Mouse (Mus musculus) limb, embryonic 12.5 days (tissue): ENCODE data around the gene Lin54. TPM values are rescaled to one million over a fixed set of nuclear protein-coding genes. Genes with fewer than 3 reads are reported as not detected.
"Not testable (repeated sequence)": the region's sequence is repeated elsewhere in the genome, so short reads cannot be mapped to it uniquely, and the experiment has no call there.

Experiments
- ATAC-seq: fragments of 200-750 bp; cut with Nextera tagmentation; 2 replicates; pipeline ENCODE4 v1.8.0; 2017; ENCODE audit warnings: low read depth, moderate TSS enrichment; ENCODE audit not compliant: insufficient number of reproducible peaks, insufficient read depth, low FRiP score, low TSS enrichment
- H3K27ac ChIP-seq: fragments of 300-500 bp; sonication (generic); 2 replicates; pipeline ENCODE4 v1.5.1; 2016; ENCODE audit warnings: mild to moderate bottlenecking, moderate library complexity
- H3K27me3 ChIP-seq: fragments of 300-500 bp; sonication (generic); 2 replicates; pipeline ENCODE4 v1.6.1; 2016; ENCODE audit warnings: mild to moderate bottlenecking, moderate library complexity
- H3K36me3 ChIP-seq: fragments of 300-500 bp; sonication (generic); 2 replicates; pipeline ENCODE4 v1.6.1; 2016; ENCODE audit warnings: mild to moderate bottlenecking, moderate library complexity
- H3K4me1 ChIP-seq: fragments of 300-500 bp; sonication (generic); replicated peaks from 2 replicates; pipeline ENCODE4 v1.6.1; 2016
- H3K4me2 ChIP-seq: fragments of 300-500 bp; sonication (generic); 2 replicates; pipeline ENCODE4 v1.6.1; 2016; ENCODE audit warnings: mild to moderate bottlenecking, moderate library complexity
- H3K4me3 ChIP-seq: fragments of 300-500 bp; sonication (generic); replicated peaks from 2 replicates; pipeline ENCODE4 v1.5.1; 2016; ENCODE audit warnings: mild to moderate bottlenecking
- H3K9ac ChIP-seq: fragments of 300-500 bp; sonication (generic); replicated peaks from 2 replicates; pipeline ENCODE4 v1.6.1; 2016; ENCODE audit warnings: mild to moderate bottlenecking, moderate library complexity
- H3K9me3 ChIP-seq: fragments of 300-500 bp; sonication (generic); 2 replicates; pipeline ENCODE4 v1.6.1; 2016; ENCODE audit warnings: mild to moderate bottlenecking, moderate library complexity
- WGBS: fragments of 180-500 bp; shearing (Covaris S2); methylation state at CpG from one replicate; pipeline ENCODE4 v1.1.7; 2016; 5-methylcytosine and 5-hydroxymethylcytosine counted together
- polyA plus RNA-seq: library from polyadenylated mRNA; unstranded; fragments of >200 nt; fragmentation: Nextera tagmentation; extraction: Ambion mirVana; gene quantifications from 2 replicates; pipeline ENCODE4 v1.2.1, GENCODE M21; 2016

Gene Lin54
- polyA plus RNA-seq, 1 experiment from 2014 or later: 14.6 TPM

- Histone ChIP-seq H3K4me3 (no peak overlapping the region), H3K4me2 (no peak overlapping the region), H3K27me3 (no peaks in the 10 kb centered on the region), H3K9ac (no peak overlapping the region), H3K4me1 (no peaks in the 10 kb centered on the region), H3K36me3 (peaks cover 27% of the 10 kb centered on the region), H3K9me3 (no peaks in the 10 kb centered on the region), H3K27ac (no peak overlapping the region)
- no peak for ATAC-seq
- 93% methylated on average over 4 of the region's 4 CpGs for WGBS
Observed at GRCm38 (mm10) chr5:100437086-100437485, 63.4 kb downstream of the Lin54 start.

GRCm38 (mm10) chr5:100430966-100431365 is 69.5 kb downstream of the Lin54 start:
- no peaks in the 10 kb centered on the region for H3K27me3 ChIP-seq
- no peak for ATAC-seq
- no peak overlapping the region for H3K27ac ChIP-seq
- peaks cover 33% of the 10 kb centered on the region for H3K4me1 ChIP-seq
- 0 out of 2 replicates have a peak overlapping the region, but pooled peaks have one; percentile 82 for H3K9ac ChIP-seq
- H3K4me2 ChIP-seq: 0 out of 2 replicates have a peak overlapping the region, but pooled peaks have one; percentile 94
- 26% methylated on average over 2 of the region's 2 CpGs for WGBS
- H3K4me3 ChIP-seq: no peak overlapping the region
- H3K9me3 ChIP-seq: no peaks in the 10 kb centered on the region
- peaks cover 23% of the 10 kb centered on the region for H3K36me3 ChIP-seq

- Histone ChIP-seq H3K4me3 (peak overlapping the region; percentile 77), H3K27ac (peak overlapping the region; percentile 88), H3K36me3 (peaks cover 32% of the 10 kb centered on the region), H3K9ac (peak overlapping the region; percentile 82), H3K9me3 (no peaks in the 10 kb centered on the region), H3K4me1 (peaks cover 39% of the 10 kb centered on the region), H3K4me2 (peak overlapping the region; percentile 94), H3K27me3 (no peaks in the 10 kb centered on the region)
- ATAC-seq: no peak
- WGBS: 4% methylated on average over 11 of the region's 11 CpGs
Observed at GRCm38 (mm10) chr5:100430076-100430390, 70.4 kb downstream of the Lin54 start.

GRCm38 (mm10) chr5:100429344-100430075 is 70.9 kb downstream of the Lin54 start:
- peaks cover 44% of the 10 kb centered on the region for H3K4me1 ChIP-seq
- peak overlapping the region; percentile 95 for H3K9ac ChIP-seq
- H3K9me3 ChIP-seq: no peaks in the 10 kb centered on the region
- H3K27ac ChIP-seq: peak overlapping the region; percentile 94
- 0% methylated on average over 53 of the region's 53 CpGs for WGBS
- H3K4me2 ChIP-seq: peak overlapping the region; percentile 94
- peaks cover 37% of the 10 kb centered on the region for H3K36me3 ChIP-seq
- H3K27me3 ChIP-seq: no peaks in the 10 kb centered on the region
- peak overlapping the region; percentile 77 for H3K4me3 ChIP-seq
- ATAC-seq: peak; percentile 100

GRCm38 (mm10) chr5:100428734-100429343 is 71.6 kb downstream of the Lin54 start:
- Histone ChIP-seq H3K27ac (peak overlapping the region; percentile 94), H3K4me1 (peaks cover 51% of the 10 kb centered on the region), H3K27me3 (no peaks in the 10 kb centered on the region), H3K9me3 (no peaks in the 10 kb centered on the region), H3K4me3 (peak overlapping the region; percentile 77), H3K9ac (peak overlapping the region; percentile 95), H3K36me3 (peaks cover 44% of the 10 kb centered on the region), H3K4me2 (peak overlapping the region; percentile 94)
- 0% methylated on average over 20 of the region's 20 CpGs for WGBS
- peak; percentile 13; the same call in 1 of the 2 replicates for ATAC-seq

- Histone ChIP-seq H3K4me2 (peak overlapping the region; percentile 94), H3K4me1 (peaks cover 56% of the 10 kb centered on the region), H3K9ac (peak overlapping the region; percentile 95), H3K9me3 (no peaks in the 10 kb centered on the region), H3K4me3 (peak overlapping the region; percentile 77), H3K27ac (0 out of 2 replicates have a peak overlapping the region, but pooled peaks have one; percentile 12), H3K27me3 (no peaks in the 10 kb centered on the region), H3K36me3 (peaks cover 51% of the 10 kb centered on the region)
- 15% methylated on average over 5 of the region's 5 CpGs for WGBS
- no peak for ATAC-seq
Observed at GRCm38 (mm10) chr5:100428031-100428733, 72.3 kb downstream of the Lin54 start.

- Histone ChIP-seq H3K36me3 (peaks cover 60% of the 10 kb centered on the region), H3K9ac (peak overlapping the region; percentile 95), H3K9me3 (no peaks in the 10 kb centered on the region), H3K4me1 (peaks cover 63% of the 10 kb centered on the region), H3K4me3 (peak overlapping the region; percentile 77), H3K27ac (no peak overlapping the region), H3K4me2 (peak overlapping the region; percentile 94), H3K27me3 (no peaks in the 10 kb centered on the region)
- WGBS: 59% methylated on average over 9 of the region's 9 CpGs
- ATAC-seq: no peak
Observed at GRCm38 (mm10) chr5:100427276-100427675, 73.2 kb downstream of the Lin54 start.

GRCm38 (mm10) chr5:100425823-100426222 is 74.6 kb downstream of the Lin54 start:
- not testable (repeated sequence) for H3K27me3 ChIP-seq, ATAC-seq, H3K9me3 ChIP-seq, H3K4me3 ChIP-seq, H3K9ac ChIP-seq, H3K27ac ChIP-seq
- peaks cover 60% of the 10 kb centered on the region for H3K4me1 ChIP-seq
- peaks cover 74% of the 10 kb centered on the region for H3K36me3 ChIP-seq
- 77% methylated on average over 2 of the region's 2 CpGs for WGBS
- peak overlapping the region; percentile 94 for H3K4me2 ChIP-seq

GRCm38 (mm10) chr5:100424252-100424651 is 76.2 kb downstream of the Lin54 start:
- no peaks in the 10 kb centered on the region for H3K27me3 ChIP-seq
- peak overlapping the region; percentile 8 for H3K4me3 ChIP-seq
- ATAC-seq: no peak
- H3K9ac ChIP-seq: 0 out of 2 replicates have a peak overlapping the region, but pooled peaks have one; percentile 19
- H3K36me3 ChIP-seq: peaks cover 89% of the 10 kb centered on the region
- no peak overlapping the region for H3K27ac ChIP-seq
- 83% methylated on average over 3 of the region's 3 CpGs for WGBS
- peaks cover 52% of the 10 kb centered on the region for H3K4me1 ChIP-seq
- H3K9me3 ChIP-seq: no peaks in the 10 kb centered on the region
- H3K4me2 ChIP-seq: peak overlapping the region; percentile 35

GRCm38 (mm10) chr5:100423626-100424025 is 76.8 kb downstream of the Lin54 start:
- H3K4me1 ChIP-seq: peaks cover 52% of the 10 kb centered on the region
- H3K4me3 ChIP-seq: no peak overlapping the region
- H3K9ac ChIP-seq: no peak overlapping the region
- no peak for ATAC-seq
- no peaks in the 10 kb centered on the region for H3K9me3 ChIP-seq
- H3K36me3 ChIP-seq: peaks cover 96% of the 10 kb centered on the region
- H3K27ac ChIP-seq: no peak overlapping the region
- 83% methylated on average over 7 of the region's 7 CpGs for WGBS
- H3K4me2 ChIP-seq: peak overlapping the region; percentile 35; the same call in 1 of the 2 replicates
- no peaks in the 10 kb centered on the region for H3K27me3 ChIP-seq

- Histone ChIP-seq H3K9ac (no peak overlapping the region), H3K4me3 (no peak overlapping the region), H3K4me2 (no peak overlapping the region), H3K9me3 (no peaks in the 10 kb centered on the region), H3K27me3 (no peaks in the 10 kb centered on the region), H3K36me3 (peaks cover 61% of the 10 kb centered on the region), H3K27ac (no peak overlapping the region), H3K4me1 (peaks cover 28% of the 10 kb centered on the region)
- 69% methylated on average over 4 of the region's 4 CpGs for WGBS
- ATAC-seq: no peak
Observed at GRCm38 (mm10) chr5:100418861-100419260, 81.6 kb downstream of the Lin54 start.
